7 mouse cellular contexts compared by ENCODE assay signal in genomic region chr7:122158915-122159902, GRCm38 (mm10). TPM values are rescaled to one million over a fixed set of nuclear protein-coding genes. Genes with fewer than 3 reads are reported as not detected.
DNase-seq lines count a peak whose midpoint lies in the region; ATAC-seq lines count a peak whose summit lies in the region.

Gene Plk1 (plus strand): TSS chr7:122159439.

- peak; percentile 82 for ATAC-seq in inflammation-experienced regulatory T-cells, adult 6 months
- ATAC-seq in megakaryocyte-erythroid progenitor cell, adult 5-6 weeks (replicated peaks; ENCODE audit: low FRiP score, low TSS enrichment, poor library complexity, severe bottlenecking): peak; percentile 83

- peak; percentile 69 to 74 for DNase-seq in adrenal gland, adult 18-20 months (ENCODE audit: low spot score in 2 of 2)
- DNase-seq in embryo, embryonic 10.5 days (ENCODE audit: low spot score): peak; percentile 96
- DNase-seq in gastrocnemius, postnatal 14 days: peak; percentile 75
- peak; percentile 77 to 88 for DNase-seq in left cerebral cortex, postnatal 10 days (ENCODE audit: extremely low spot score in 1 of 2, low spot score in 2 of 2)
- DNase-seq in right cerebral cortex, postnatal 36 days (ENCODE audit: low spot score in 2 of 2): peak; percentile 72

- intact Hi-C loops in gastrocnemius, postnatal 14 days (cut with DNase I; ENCODE audit: low total_unique reads): no loop called here
- intact Hi-C loops in left cerebral cortex, postnatal 10 days (cut with DNase I): no loop called here

RNA-seq across cellular contexts. Expression of gene Plk1, which starts in this region (rescaled TPM):
- 1 to 10 TPM; 1.1 to 1.7 TPM for total RNA-seq in adrenal gland, adult 18-20 months (2021)
- total RNA-seq in gastrocnemius, postnatal 14 days (2021): 1 to 10 TPM; 3.0 to 4.2 TPM
- polyA plus RNA-seq in inflammation-experienced regulatory T-cells, adult 6 months (2017; shearing (Covaris generic)): 10 to 100 TPM in 1 of 3 experiments, 1 to 10 TPM in 2; 3.8 to 52.8 (median 5.5) TPM
- total RNA-seq in left cerebral cortex, postnatal 10 days (2021): 1 to 10 TPM; 3.1 to 4.0 TPM
- total RNA-seq in megakaryocyte-erythroid progenitor cell, adult 5-6 weeks (2014; fragmentation: Nextera tagmentation): 49.4 and 49.9 TPM in 2 replicates
- 43.6 and 55.5 TPM in 2 replicates for total RNA-seq in megakaryocyte-erythroid progenitor cell, adult 5-6 weeks (2017)

Comparison
In these comparisons a context has a peak if more than half of its experiments do, and no peak if none do; other contexts are left out.
1. Peak in every context shown above with its lines: DNase-seq and ATAC-seq.
2. RNA of gene Plk1 (total RNA-seq): 43.6 to 55.5 TPM in megakaryocyte-erythroid progenitor cell, adult 5-6 weeks; 3.0 to 4.2 TPM in gastrocnemius, postnatal 14 days, 3.1 to 4.0 TPM in left cerebral cortex, postnatal 10 days and 1.1 to 1.7 TPM in adrenal gland, adult 18-20 months; every median in the first group is over 4 times any median in the second.